Mouse (Mus musculus) limb, embryonic 13.5 days (tissue): ENCODE measurements around the gene Tnfaip6. TPM values are rescaled to one million over a fixed set of nuclear protein-coding genes. Genes with fewer than 3 reads are reported as not detected.

Experiments used
- ATAC-seq: fragments of 200-750 bp; cut with Nextera tagmentation; 2 replicates; pipeline ENCODE4 v1.8.0; 2017; ENCODE audit warnings: low read depth, moderate number of reproducible peaks, moderate TSS enrichment; ENCODE audit not compliant: low FRiP score
- H3K27ac ChIP-seq: fragments of 300-500 bp; sonication (generic); 2 replicates; pipeline ENCODE4 v1.5.1; 2015; ENCODE audit warnings: inconsistent platforms, mild to moderate bottlenecking, moderate library complexity
- H3K27me3 ChIP-seq: fragments of 300-500 bp; sonication (generic); 2 replicates; pipeline ENCODE4 v1.6.1; 2015; ENCODE audit warnings: mild to moderate bottlenecking, inconsistent platforms
- H3K36me3 ChIP-seq: fragments of 300-500 bp; sonication (generic); 2 replicates; pipeline ENCODE4 v1.6.1; 2015; ENCODE audit warnings: inconsistent platforms, mild to moderate bottlenecking, moderate library complexity
- H3K4me1 ChIP-seq: fragments of 300-500 bp; sonication (generic); 2 replicates; pipeline ENCODE4 v1.6.1; 2015; ENCODE audit warnings: inconsistent platforms
- H3K4me2 ChIP-seq: fragments of 300-500 bp; sonication (generic); replicated peaks from 2 replicates; pipeline ENCODE4 v1.6.1; 2015; ENCODE audit warnings: inconsistent platforms, mild to moderate bottlenecking, moderate library complexity
- H3K4me3 ChIP-seq: fragments of 300-500 bp; sonication (generic); 2 replicates; pipeline ENCODE4 v1.5.1; 2015; ENCODE audit warnings: moderate library complexity, mild to moderate bottlenecking, inconsistent platforms
- H3K9ac ChIP-seq: fragments of 300-500 bp; sonication (generic); 2 replicates; pipeline ENCODE4 v1.6.1; 2015; ENCODE audit warnings: mild to moderate bottlenecking, inconsistent platforms
- H3K9me3 ChIP-seq: fragments of 300-500 bp; sonication (generic); 2 replicates; pipeline ENCODE4 v1.6.1; 2016; ENCODE audit warnings: inconsistent platforms
- WGBS: fragments of 180-500 bp; shearing (Covaris S2); methylation state at CpG from one replicate; pipeline ENCODE4 v1.1.7; 2015; 5-methylcytosine and 5-hydroxymethylcytosine counted together
- polyA plus RNA-seq: library from polyadenylated mRNA; unstranded; fragments of >200 nt; fragmentation: Nextera tagmentation; extraction: Ambion mirVana; gene quantifications from 2 replicates; pipeline ENCODE4 v1.2.1, GENCODE M21; 2015

Tnfaip6 gene
- polyA plus RNA-seq, 1 experiment from 2014 or later, result 58.8 TPM

- Histone ChIP-seq H3K9me3 (no peaks in the 10 kb centered on the region), H3K4me3 (no peak overlapping the region), H3K36me3 (peaks cover 40% of the 10 kb centered on the region), H3K27me3 (no peaks in the 10 kb centered on the region), H3K27ac (no peak overlapping the region), H3K4me1 (no peaks in the 10 kb centered on the region), H3K4me2 (no peak overlapping the region), H3K9ac (no peak overlapping the region)
- 60% methylated on average over 4 of the region's 4 CpGs for WGBS
- ATAC-seq, result no peak
These were observed 17.8 kb downstream of the Tnfaip6 start for GRCm38 (mm10) chr2:52055616-52056015.

GRCm38 (mm10) chr2:52057099-52057498, 19.3 kb downstream of the Tnfaip6 start:
- no peak for ATAC-seq
- H3K9me3 ChIP-seq, result no peaks in the 10 kb centered on the region
- H3K27me3 ChIP-seq, result no peaks in the 10 kb centered on the region

GRCm38 (mm10) chr2:52057681-52058080, 19.9 kb downstream of the Tnfaip6 start:
- 0 out of 2 replicates have a peak, but pooled peaks cover 4% of the 10 kb centered on the region for H3K4me1 ChIP-seq
- no peak overlapping the region for H3K27ac ChIP-seq
- H3K36me3 ChIP-seq, result peaks cover 21% of the 10 kb centered on the region
- no peak overlapping the region for H3K9ac ChIP-seq
- no peaks in the 10 kb centered on the region for H3K9me3 ChIP-seq
- no peaks in the 10 kb centered on the region for H3K27me3 ChIP-seq
- no peak overlapping the region for H3K4me2 ChIP-seq
- no peak for ATAC-seq
- no peak overlapping the region for H3K4me3 ChIP-seq

More at GRCm38 (mm10) chr2:52057099-52057498, 19.3 kb downstream of the Tnfaip6 start:
- Histone ChIP-seq H3K36me3 (peaks cover 26% of the 10 kb centered on the region), H3K4me3 (no peak overlapping the region), H3K4me2 (no peak overlapping the region), H3K9ac (no peak overlapping the region), H3K27ac (no peak overlapping the region), H3K4me1 (0 out of 2 replicates have a peak, but pooled peaks cover 4% of the 10 kb centered on the region)
- WGBS, result 84% methylated on average over 1 of the region's 1 CpGs

DNA sequence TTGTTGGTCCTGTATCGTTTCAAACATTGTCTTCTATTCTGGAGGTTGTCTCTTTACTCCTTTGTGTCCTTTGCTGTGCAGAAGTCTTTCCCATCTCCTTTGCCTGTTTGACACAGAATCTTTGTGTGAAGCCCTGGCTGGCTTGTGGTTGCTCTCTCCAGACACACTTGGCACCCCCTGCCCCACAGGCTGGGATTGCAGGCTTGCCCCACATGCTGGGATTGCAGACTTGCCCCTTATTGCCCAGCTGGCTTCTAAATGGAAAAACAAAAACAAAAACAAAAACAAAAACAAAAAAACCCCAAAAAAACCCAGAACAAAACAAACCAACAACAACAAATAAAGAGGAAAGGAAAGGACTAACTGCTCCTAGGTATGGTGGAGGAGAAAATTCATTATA, 30.8 kb downstream of the Tnfaip6 start:
- ATAC-seq, result no peak
- no peak overlapping the region for H3K4me2 ChIP-seq
- H3K36me3 ChIP-seq, result no peaks in the 10 kb centered on the region
- 0 out of 2 replicates have a peak, but pooled peaks cover 4% of the 10 kb centered on the region for H3K4me1 ChIP-seq
- 81% methylated on average over 1 of the region's 1 CpGs for WGBS
- no peaks in the 10 kb centered on the region for H3K27me3 ChIP-seq
- no peak overlapping the region for H3K9ac ChIP-seq
- no peak overlapping the region for H3K4me3 ChIP-seq
- no peaks in the 10 kb centered on the region for H3K9me3 ChIP-seq
- no peak overlapping the region for H3K27ac ChIP-seq

GRCm38 (mm10) chr2:52070816-52071215, 33.0 kb downstream of the Tnfaip6 start:
- Histone ChIP-seq H3K9me3 (no peaks in the 10 kb centered on the region), H3K4me1 (peaks cover 18% of the 10 kb centered on the region)
- WGBS, result 83% methylated on average over 5 of the region's 5 CpGs

DNA sequence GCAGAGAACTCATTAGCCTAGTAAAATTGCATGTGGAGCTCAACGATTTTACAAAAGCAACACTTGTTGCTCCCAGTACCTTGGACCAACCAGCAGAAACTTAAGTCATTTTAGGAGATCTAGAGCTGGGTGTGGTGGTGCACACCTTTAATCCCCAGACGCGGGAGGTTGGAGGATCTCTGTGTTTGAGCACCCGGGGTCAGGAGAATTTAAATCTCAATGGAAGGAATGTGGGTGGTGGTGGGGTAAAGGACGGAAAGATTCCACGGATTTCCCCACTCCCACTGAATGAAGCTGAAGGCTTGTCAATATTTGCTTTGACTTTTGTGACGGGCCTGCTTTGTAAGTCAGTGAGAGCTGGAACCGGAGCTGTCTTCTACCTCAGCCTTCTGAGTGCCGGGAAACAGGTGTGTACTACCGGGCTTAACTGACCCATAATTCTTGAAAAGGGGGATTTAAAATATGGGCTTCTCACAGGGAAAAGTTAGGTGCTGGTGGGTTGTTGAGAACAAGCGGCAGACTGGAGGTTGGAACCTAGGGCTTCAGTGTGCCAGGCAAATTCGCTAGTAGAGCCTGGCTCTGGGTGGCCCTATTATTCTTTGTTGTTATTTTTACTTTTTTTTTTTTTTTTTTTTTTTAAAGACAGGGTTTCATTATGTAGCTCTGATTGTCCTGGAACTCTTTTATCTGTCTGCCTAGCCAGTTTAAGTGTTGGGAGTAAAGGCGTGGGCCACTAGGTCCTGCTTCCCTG, 33.6 kb downstream of the Tnfaip6 start:
- Histone ChIP-seq H3K36me3 (peaks cover 14% of the 10 kb centered on the region), H3K4me2 (peak overlapping the region; percentile 65), H3K4me1 (peaks cover 18% of the 10 kb centered on the region), H3K27ac (peak overlapping the region; percentile 90; the same call in 1 of the 2 replicates), H3K9me3 (no peaks in the 10 kb centered on the region), H3K9ac (no peak overlapping the region), H3K27me3 (no peaks in the 10 kb centered on the region), H3K4me3 (no peak overlapping the region)
- WGBS, result 49% methylated on average over 13 of the region's 13 CpGs
- ATAC-seq, result no peak

More at GRCm38 (mm10) chr2:52070816-52071215, 33.0 kb downstream of the Tnfaip6 start:
- Histone ChIP-seq H3K4me3 (no peak overlapping the region), H3K9ac (no peak overlapping the region), H3K27ac (no peak overlapping the region), H3K36me3 (peaks cover 9% of the 10 kb centered on the region), H3K27me3 (no peaks in the 10 kb centered on the region), H3K4me2 (no peak overlapping the region)
- ATAC-seq, result no peak

- peak overlapping the region; percentile 96 for H3K9ac ChIP-seq
- no peaks in the 10 kb centered on the region for H3K9me3 ChIP-seq
- no peaks in the 10 kb centered on the region for H3K27me3 ChIP-seq
- peak overlapping the region; percentile 90 for H3K27ac ChIP-seq
- H3K4me2 ChIP-seq, result peak overlapping the region; percentile 65
- peak overlapping the region; percentile 99 for H3K4me3 ChIP-seq
- peaks cover 17% of the 10 kb centered on the region for H3K36me3 ChIP-seq
- peaks cover 18% of the 10 kb centered on the region for H3K4me1 ChIP-seq
- WGBS, result 4% methylated on average over 10 of the region's 10 CpGs
- peak; percentile 16 for ATAC-seq
These were observed 34.3 kb downstream of the Tnfaip6 start for GRCm38 (mm10) chr2:52072065-52072490.

GRCm38 (mm10) chr2:52072491-52073140, 34.8 kb downstream of the Tnfaip6 start, which contains the start of gene Rif1:
Rif1 (plus strand) TSS chr2:52072832.
- WGBS, result under 1% methylated on average over 50 of the region's 72 CpGs
- H3K36me3 ChIP-seq, result peaks cover 22% of the 10 kb centered on the region

GRCm38 (mm10) chr2:52073141-52073904, 35.5 kb downstream of the Tnfaip6 start:
- WGBS, result 1% methylated on average over 55 of the region's 56 CpGs
- no peaks in the 10 kb centered on the region for H3K27me3 ChIP-seq
- ATAC-seq, result no peak; the same call in 1 of the 2 replicates
- peak overlapping the region; percentile 65 for H3K4me2 ChIP-seq
- H3K27ac ChIP-seq, result peak overlapping the region; percentile 90
- peak overlapping the region; percentile 96 for H3K9ac ChIP-seq
- H3K36me3 ChIP-seq, result peaks cover 27% of the 10 kb centered on the region
- peaks cover 18% of the 10 kb centered on the region for H3K4me1 ChIP-seq
- H3K4me3 ChIP-seq, result peak overlapping the region; percentile 99
- H3K9me3 ChIP-seq, result no peaks in the 10 kb centered on the region

More at GRCm38 (mm10) chr2:52072491-52073140, 34.8 kb downstream of the Tnfaip6 start, which contains the start of gene Rif1:
- H3K4me1 ChIP-seq, result peaks cover 18% of the 10 kb centered on the region
- H3K9me3 ChIP-seq, result no peaks in the 10 kb centered on the region
- H3K9ac ChIP-seq, result peak within 1 kb of the TSS; percentile 96
- H3K4me3 ChIP-seq, result peak within 1 kb of the TSS; percentile 99
- peak; percentile 94 for ATAC-seq
- no peaks in the 10 kb centered on the region for H3K27me3 ChIP-seq
- H3K27ac ChIP-seq, result peak within 1 kb of the TSS; percentile 90
- H3K4me2 ChIP-seq, result peak within 1 kb of the TSS; percentile 65

DNA sequence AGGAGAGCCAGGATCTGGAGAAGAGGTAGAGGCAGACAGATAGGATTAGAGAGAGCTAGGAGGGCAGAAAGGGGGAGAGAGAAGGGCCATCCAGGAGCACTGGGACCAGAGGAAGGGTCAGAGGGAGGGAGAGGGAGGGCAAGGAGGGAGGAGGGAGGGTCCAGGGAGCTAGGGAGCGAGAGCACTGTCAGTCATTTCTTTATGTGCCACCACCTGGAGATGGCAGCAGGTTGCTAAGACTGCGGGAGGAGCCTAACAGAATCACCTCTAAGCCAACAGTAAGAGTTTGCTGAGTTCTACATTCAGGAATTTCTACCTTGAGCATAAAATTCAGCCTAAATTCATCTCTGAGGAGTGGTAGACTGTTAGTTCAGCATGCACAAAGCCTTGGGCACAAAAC, 40.9 kb downstream of the Tnfaip6 start:
- peaks cover 68% of the 10 kb centered on the region for H3K36me3 ChIP-seq
- no peak overlapping the region for H3K4me3 ChIP-seq
- no peak overlapping the region for H3K27ac ChIP-seq
- 85% methylated on average over 2 of the region's 2 CpGs for WGBS
- no peaks in the 10 kb centered on the region for H3K27me3 ChIP-seq
- no peak for ATAC-seq
- H3K9me3 ChIP-seq, result no peaks in the 10 kb centered on the region
- H3K4me2 ChIP-seq, result no peak overlapping the region
- H3K4me1 ChIP-seq, result peaks cover 14% of the 10 kb centered on the region
- H3K9ac ChIP-seq, result no peak overlapping the region

- no peaks in the 10 kb centered on the region for H3K27me3 ChIP-seq
- H3K9me3 ChIP-seq, result no peaks in the 10 kb centered on the region
- H3K4me3 ChIP-seq, result no peak overlapping the region
- H3K4me1 ChIP-seq, result no peaks in the 10 kb centered on the region
- ATAC-seq, result no peak
- WGBS, result 93% methylated on average over 3 of the region's 3 CpGs
- no peak overlapping the region for H3K27ac ChIP-seq
- no peak overlapping the region for H3K4me2 ChIP-seq
- H3K9ac ChIP-seq, result no peak overlapping the region
- peaks cover 79% of the 10 kb centered on the region for H3K36me3 ChIP-seq
These were observed 46.2 kb downstream of the Tnfaip6 start for GRCm38 (mm10) chr2:52084013-52084412.

DNA sequence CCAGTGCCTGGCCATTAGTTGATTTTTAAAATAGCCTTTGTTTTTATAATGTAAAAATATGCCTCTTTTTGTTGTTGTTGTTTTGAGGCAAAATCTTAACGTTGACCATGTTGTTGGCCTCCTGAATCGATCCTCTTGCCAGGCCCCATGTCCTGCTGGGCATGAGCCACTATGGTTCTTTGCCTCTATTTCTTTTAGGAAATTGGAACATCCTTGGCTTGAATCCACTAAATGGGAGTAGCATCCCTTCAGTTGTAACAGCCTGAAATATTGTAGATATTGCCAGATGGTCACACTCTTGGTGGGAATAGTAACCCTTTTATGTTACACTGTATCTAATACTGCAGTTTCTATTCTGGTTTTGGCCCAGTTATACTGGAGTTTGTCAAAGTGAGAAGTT, 46.8 kb downstream of the Tnfaip6 start:
- H3K4me3 ChIP-seq, result no peak overlapping the region
- ATAC-seq, result no peak
- 91% methylated on average over 2 of the region's 2 CpGs for WGBS
- H3K4me1 ChIP-seq, result no peaks in the 10 kb centered on the region
- H3K27ac ChIP-seq, result no peak overlapping the region
- H3K9me3 ChIP-seq, result no peaks in the 10 kb centered on the region
- H3K36me3 ChIP-seq, result peaks cover 78% of the 10 kb centered on the region
- no peak overlapping the region for H3K9ac ChIP-seq
- H3K27me3 ChIP-seq, result no peaks in the 10 kb centered on the region
- no peak overlapping the region for H3K4me2 ChIP-seq
